Mouse (Mus musculus) brain, adult 10 weeks (tissue): ENCODE measurements around the gene Calm1. TPM values are rescaled to one million over a fixed set of nuclear protein-coding genes. Genes with fewer than 3 reads are reported as not detected.

Experiments
- polyA plus RNA-seq: library from polyadenylated mRNA; stranded (reverse); fragments of 350-450 nt; fragmentation: Illumina TruSeq; extraction: RNeasy Lipid Tissue Mini Kit (QIAGEN cat#74804); gene quantifications from one replicate; pipeline ENCODE4 v1.2.3, GENCODE M21; 2015; ENCODE audit warnings: low read depth, low replicate concordance

Calm1 gene
- polyA plus RNA-seq = 2,057 TPM

DNA sequence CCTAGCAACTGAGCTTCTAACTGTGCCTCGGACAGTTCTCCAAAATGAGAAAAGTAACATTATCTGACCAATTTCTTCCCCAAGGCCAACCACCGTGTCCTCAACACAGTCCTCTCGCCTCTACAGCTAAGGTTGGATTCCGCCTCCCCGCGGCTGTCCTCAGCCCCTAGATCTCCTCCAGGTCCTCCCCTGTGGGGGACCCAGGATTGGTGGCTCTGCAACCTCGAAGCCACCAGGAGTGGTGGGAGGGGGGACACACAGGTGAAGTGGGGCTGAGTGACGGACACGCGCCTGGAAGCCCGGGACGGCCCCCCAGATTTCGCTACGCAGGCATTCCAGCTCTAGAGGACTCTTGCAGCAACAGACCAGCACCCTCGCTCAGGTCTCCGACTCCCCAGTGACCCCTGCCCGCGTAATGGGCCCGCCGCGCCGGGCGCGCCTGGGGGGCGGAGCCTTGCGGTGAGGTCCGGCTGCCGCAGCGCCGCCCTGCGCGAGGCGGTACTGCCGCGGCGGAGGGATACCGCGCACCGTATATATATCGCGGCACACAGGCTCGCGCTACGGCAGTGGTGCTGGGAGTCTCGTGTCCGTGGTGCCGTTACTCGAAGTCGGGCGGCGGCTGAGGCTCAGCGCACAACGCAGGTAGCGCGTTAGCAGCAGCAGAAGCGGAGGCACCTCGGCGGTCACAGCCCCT is at the start of gene Calm1:
TSS of gene Calm1 (plus strand) at position 469 of the 694 bp plus-strand sequence.

DNA sequence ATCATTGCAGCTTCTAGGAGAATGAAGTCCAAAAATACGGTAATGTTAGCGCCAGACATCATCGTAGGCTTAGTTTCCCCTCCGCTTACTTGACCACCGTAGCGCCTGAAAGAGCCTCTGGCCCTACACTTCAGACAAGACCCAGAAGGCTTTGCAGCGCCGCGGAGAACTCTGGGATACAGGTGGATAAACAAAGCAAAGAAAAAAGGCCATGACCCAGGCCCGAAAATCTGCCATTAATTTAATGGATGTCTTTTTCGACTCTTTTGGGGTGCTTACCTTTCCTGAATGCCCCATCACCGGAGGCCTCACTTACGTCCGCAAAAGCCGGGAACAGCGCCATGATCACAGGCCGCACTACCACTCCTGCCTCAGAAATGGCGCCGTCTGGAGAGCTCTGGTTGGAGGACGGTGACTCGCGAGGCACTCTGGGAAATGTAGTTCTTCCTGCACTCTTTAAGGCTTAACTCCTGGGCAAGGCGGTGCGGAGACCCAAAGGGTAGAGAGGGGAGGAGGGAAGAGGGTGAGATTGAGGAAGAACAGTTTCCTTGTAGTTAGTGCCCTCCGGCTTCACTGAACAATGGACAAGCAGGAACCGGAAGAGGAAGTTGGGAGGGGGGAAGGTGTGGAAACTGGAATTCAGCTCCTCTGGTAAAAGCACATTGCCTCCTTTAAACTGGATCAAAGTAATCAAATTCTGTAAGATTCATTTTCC is 39.8 kb upstream of the Calm1 start, which contains the start of gene Nrde2:
TSS of gene Nrde2 (minus strand) at position 393 of the 715 bp plus-strand sequence.

Other genes starting within 250 kb of the Calm1 start
- 8.0 TPM for gene Kcnk13, start 234.9 kb upstream of the Calm1 start, polyA plus RNA-seq
- gene Psmc1, start 89.3 kb upstream of the Calm1 start, polyA plus RNA-seq = 226 TPM
- 11.4 TPM for gene Nrde2, start 39.8 kb upstream of the Calm1 start, polyA plus RNA-seq